Mouse (Mus musculus) adrenal gland, adult 8-10 months (tissue): ENCODE data around the gene Ncf4. TPM values are rescaled to one million over a fixed set of nuclear protein-coding genes. Genes with fewer than 3 reads are reported as not detected.

Source experiments
- DNase-seq: peaks from one replicate; pipeline ENCODE4 v3.0.0; 2022
- total RNA-seq, 4 experiments: library from RNA; stranded (reverse); gene quantifications; 2 replicates each; pipeline ENCODE4 v1.2.4; 2022

The Ncf4 gene
- 1 to 10 TPM; 2.0 to 5.1 (median 3.3) TPM for total RNA-seq

DNA sequence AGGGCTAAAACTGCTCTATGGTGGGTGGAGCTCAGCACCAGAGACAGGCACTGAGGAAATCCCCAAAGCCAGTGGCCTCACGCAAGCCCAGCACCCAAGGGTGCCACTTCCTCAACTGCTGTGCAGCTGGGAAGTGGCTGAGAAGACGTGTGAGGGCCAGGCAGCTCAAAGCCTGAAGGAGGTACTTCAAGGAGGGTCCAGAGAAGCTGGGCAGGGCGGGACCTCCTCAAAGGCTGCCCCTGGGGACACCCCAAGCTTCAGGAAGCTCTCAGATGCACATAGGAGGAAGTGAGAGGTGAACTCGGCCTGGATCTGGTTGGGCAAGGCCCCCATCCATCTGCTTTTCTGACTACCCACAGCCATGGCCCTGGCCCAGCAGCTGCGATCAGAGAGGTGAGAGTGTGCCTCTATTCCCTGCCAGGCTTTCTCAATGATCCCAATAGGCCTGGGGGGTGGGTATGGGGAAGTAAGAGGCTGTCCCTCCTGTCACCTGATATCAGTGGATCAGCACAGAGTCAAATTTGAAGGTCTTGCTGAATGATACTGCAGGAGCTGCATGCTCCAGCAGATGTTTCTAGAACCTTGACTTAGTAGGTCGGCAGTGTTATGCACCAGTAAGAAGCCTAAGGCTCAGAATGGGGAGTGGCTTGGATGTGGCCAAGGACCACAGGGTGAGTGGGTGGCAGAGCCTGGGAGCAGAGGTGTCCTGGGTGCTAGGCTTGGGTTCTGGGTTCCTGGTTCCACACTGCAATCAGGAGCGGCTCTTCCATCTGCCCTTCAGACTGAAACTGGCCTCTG is at the start of gene Ncf4:
Gene Ncf4 (plus strand): TSS at position 107 of the 798 bp plus-strand sequence.
- DNase-seq, result no peak

- DNase-seq, result no peak
Measured at GRCm38 (mm10) chr15:78195096-78195880, 49.3 kb upstream of the Ncf4 start.

GRCm38 (mm10) chr15:78204053-78204847 is 40.4 kb upstream of the Ncf4 start:
- DNase-seq, result no peak

GRCm38 (mm10) chr15:78205192-78205591 is 39.4 kb upstream of the Ncf4 start:
- DNase-seq, result no peak

DNA sequence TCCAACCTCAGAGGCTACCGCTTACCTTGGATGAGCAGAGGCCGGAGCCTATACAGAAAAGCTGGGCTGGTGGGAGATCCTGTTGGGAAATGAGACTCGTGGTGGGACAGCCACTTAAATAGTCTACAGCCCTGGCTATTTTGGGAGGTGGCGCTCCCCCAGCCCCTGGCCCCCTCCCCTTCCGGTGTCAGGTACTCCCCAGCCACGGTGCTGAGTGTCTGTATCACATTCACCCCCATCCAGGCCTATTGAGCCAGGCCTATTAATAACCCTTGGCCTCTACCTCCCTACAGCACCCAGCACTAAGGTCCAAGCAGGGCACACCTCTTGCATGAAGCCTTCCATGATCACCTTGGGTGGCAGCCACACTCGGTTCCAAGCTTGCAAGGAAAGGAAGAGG is 38.3 kb upstream of the Ncf4 start, which contains the start of gene Pvalb:
Gene Pvalb (minus strand): TSS at position 89 of the 400 bp plus-strand sequence.
- no peak for DNase-seq

DNA sequence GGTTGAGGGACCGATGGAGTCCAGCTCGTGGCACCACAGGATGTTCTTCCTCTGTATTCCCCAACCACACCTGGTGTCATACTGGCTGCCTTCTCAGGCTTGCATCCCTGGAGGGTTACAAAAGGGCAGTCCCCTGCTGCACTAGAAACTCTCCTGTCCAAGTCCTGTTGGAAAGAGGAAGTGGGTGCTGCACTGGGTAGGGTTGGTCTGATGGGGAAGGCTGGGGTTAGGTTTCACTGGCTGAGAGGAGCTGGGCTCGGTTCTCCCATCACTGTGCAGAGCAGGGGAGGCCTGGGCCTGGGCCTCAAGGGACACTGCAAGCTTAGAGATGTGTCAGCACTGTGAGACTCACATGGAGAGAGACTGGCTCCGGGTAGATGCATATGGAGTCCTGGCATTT is 34.4 kb upstream of the Ncf4 start:
- DNase-seq, result no peak

DNA sequence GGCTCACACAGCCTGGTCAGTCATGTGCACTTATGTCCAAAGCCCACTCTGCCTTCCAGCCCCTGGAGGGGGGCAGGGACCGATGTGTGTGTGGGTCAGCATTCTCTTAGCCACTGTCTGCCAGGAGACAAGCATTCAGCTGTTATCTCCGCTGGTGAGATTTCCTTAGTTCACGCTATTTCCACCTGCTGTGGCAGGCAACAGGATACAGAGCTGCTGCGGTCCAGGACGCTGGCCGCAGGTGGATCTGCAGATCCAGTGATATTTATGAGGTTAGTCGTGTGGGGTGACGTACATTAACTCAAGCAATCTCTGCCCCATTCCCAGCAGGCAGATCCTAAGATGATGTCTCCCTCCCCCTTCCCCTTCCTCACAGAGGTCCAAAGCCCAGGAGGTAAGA is 33.2 kb upstream of the Ncf4 start:
- DNase-seq, result no peak

GRCm38 (mm10) chr15:78215269-78215668 is 29.3 kb upstream of the Ncf4 start:
- DNase-seq, result no peak

- DNase-seq, result no peak
Measured at GRCm38 (mm10) chr15:78227816-78228215, 16.8 kb upstream of the Ncf4 start.

- DNase-seq, result no peak
Measured at GRCm38 (mm10) chr15:78231346-78232331, 13.0 kb upstream of the Ncf4 start.

- no peak for DNase-seq
Measured at GRCm38 (mm10) chr15:78234823-78235509, 9.6 kb upstream of the Ncf4 start.

DNA sequence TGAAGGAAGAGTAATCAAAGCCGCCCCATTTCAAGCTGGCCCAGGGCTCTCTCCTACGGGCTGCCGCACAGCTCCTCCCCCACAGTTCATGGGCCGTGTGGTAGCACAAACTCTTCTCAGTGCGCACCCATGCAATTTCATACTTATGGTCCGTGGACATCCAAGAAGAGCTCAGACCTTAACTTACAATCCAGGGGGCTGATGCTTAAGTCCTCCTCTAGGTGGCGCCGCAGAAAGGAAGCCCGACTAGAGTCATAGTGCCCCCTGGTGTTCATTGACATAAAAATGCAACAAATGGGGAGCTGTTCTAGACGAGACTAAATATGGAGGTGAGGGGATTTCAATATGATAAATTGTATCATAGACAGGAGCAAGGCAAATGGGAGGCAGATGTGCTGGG is 5.1 kb upstream of the Ncf4 start:
- DNase-seq, result peak; percentile 26

- DNase-seq, result no peak
Measured at GRCm38 (mm10) chr15:78239956-78240617, 4.5 kb upstream of the Ncf4 start.

DNA sequence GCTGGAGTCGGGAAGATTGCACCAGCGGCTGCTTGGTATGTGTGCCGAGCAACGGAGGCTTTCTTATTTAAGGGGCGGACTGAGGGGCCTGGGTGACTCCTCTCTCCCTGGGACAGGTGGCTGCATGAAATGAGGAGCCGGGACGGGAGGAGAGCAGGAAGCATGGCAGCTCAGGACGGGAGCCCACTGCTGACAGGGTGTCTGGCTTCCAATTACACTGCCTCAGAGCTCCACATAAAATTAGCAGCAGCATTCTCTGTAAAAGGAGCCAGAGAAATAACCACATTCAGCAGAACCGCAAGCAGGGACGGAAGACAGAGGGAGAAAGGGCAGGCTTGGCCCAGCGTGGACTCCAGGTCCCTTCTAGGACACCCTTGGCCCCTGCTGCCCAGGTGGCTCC is 3.3 kb upstream of the Ncf4 start:
- DNase-seq, result no peak

GRCm38 (mm10) chr15:78243061-78243460 is 1.5 kb upstream of the Ncf4 start:
- DNase-seq, result no peak

- DNase-seq, result no peak
Measured at GRCm38 (mm10) chr15:78243774-78244173, 827 bp upstream of the Ncf4 start.

DNA sequence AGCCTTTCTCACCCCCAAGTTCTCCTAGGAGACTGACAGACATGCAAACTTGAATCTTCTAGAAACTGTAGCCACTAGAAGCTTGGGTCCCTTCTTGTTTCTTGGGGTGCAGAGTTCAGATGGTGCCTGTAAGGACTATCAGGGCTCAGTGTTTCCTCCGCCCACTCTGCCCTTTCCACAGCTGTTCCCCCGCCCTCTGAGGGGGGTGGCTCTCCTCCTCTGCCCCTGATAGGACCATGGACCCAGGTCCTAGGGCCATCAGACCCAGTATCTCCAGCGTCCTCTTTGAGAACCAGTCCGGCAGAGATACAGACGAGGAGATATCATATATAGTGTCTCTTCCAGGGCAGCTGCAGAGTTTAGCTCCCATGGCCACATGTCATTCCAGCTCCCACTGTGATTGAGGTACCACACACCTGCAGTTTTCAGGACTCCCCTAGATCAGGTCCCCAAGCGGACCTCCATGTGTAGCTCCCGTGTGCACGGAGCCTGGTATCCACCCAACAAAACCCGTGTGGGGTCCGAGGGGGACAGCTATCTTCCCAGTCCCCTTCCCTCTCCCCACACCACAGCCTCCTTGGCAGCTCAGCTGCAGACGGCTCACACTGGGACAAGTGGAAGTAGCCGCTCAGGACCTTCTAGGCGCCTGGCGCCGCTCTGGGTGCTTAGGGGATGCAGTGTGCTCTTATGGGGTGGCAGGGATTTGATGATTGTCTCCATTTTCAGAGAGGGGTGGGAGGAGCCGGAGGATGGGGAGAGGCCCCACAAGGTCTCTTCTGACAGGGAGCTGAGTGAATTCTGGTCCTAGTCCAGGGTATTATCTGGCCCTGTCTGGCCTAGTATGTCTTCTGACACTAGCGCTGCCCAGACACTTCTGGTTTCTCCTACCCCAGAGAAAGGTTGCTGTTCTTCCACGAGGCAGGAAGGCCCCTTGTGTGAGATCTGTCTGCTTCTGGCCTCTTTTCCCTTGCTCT is 1.8 kb downstream of the Ncf4 start:
- DNase-seq, result no peak

GRCm38 (mm10) chr15:78247659-78248058 is 3.1 kb downstream of the Ncf4 start:
- DNase-seq, result no peak

GRCm38 (mm10) chr15:78248410-78248809 is 3.8 kb downstream of the Ncf4 start:
- no peak for DNase-seq
